Mouse (Mus musculus): Measurements from ENCODE around the gene Tex44.
A peak's percentile ranks its signal among the peaks of the same experiment; 100 is the strongest.

Tex44 gene

GRCm38 (mm10) chr1:86447596-86448171, 21.6 kb downstream of the Tex44 start:
- no peak for DNase-seq (ENCODE audit: low spot score in 2 of 2)

- no peak for DNase-seq (ENCODE audit: low spot score in 2 of 2)
Observed at GRCm38 (mm10) chr1:86448272-86448671, 22.1 kb downstream of the Tex44 start.

GRCm38 (mm10) chr1:86449966-86450365, 23.8 kb downstream of the Tex44 start:
- DNase-seq (ENCODE audit: low spot score in 2 of 2), result no peak

GRCm38 (mm10) chr1:86452713-86453112, 26.6 kb downstream of the Tex44 start:
- no peak for DNase-seq (ENCODE audit: low spot score in 2 of 2)

GRCm38 (mm10) chr1:86456892-86457581, 30.9 kb downstream of the Tex44 start:
- no peak for DNase-seq (ENCODE audit: low spot score in 2 of 2)

GRCm38 (mm10) chr1:86459371-86459770, 33.2 kb downstream of the Tex44 start:
- no peak for DNase-seq (ENCODE audit: low spot score in 2 of 2)

GRCm38 (mm10) chr1:86464223-86464874, 38.2 kb downstream of the Tex44 start:
- DNase-seq (ENCODE audit: low spot score in 2 of 2), result no peak

GRCm38 (mm10) chr1:86464875-86465224, 38.7 kb downstream of the Tex44 start:
- DNase-seq (ENCODE audit: low spot score in 2 of 2), result no peak

- no peak for DNase-seq (ENCODE audit: low spot score in 2 of 2)
Observed at GRCm38 (mm10) chr1:86467416-86467815, 41.3 kb downstream of the Tex44 start.

GRCm38 (mm10) chr1:86469876-86470275, 43.7 kb downstream of the Tex44 start:
- DNase-seq (ENCODE audit: low spot score in 2 of 2), result no peak

- peak; percentile 56 to 75 for DNase-seq (ENCODE audit: low spot score in 2 of 2)
Observed at GRCm38 (mm10) chr1:86470519-86471181, 44.5 kb downstream of the Tex44 start.

GRCm38 (mm10) chr1:86471504-86471961, 45.4 kb downstream of the Tex44 start:
- peak; percentile 71 to 87 for DNase-seq (ENCODE audit: low spot score in 2 of 2)

- DNase-seq (ENCODE audit: low spot score in 2 of 2), result peak; percentile 74 to 87
Observed at GRCm38 (mm10) chr1:86472197-86472952, 46.2 kb downstream of the Tex44 start.

GRCm38 (mm10) chr1:86473109-86473760, 47.1 kb downstream of the Tex44 start:
- no peak for DNase-seq (ENCODE audit: low spot score in 2 of 2)

All from spleen, postnatal 4 days (tissue).